Mouse (Mus musculus) cerebellum, postnatal 14 days (tissue): ENCODE measurements at regions not wholly inside any gene's neighbourhood (a gene's known extent, or its start where the extent isn't known, plus 50 kb on each side); places are given as distances from the start of the nearest gene placed in this dataset.
"Not testable (repeated sequence)": the region's sequence is repeated elsewhere in the genome, so short reads cannot be mapped to it uniquely, and the experiment has no call there.

ENCODE experiments used
- DNase-seq, 2 experiments: peaks; one replicate each; pipeline ENCODE4 v3.0.0; 2021; ENCODE audit warnings: mixed read lengths in 2 of 2

- no peak for DNase-seq
These were observed 50.7 kb upstream of the Wdr26 start for GRCm38 (mm10) chr1:181262496-181262895.

DNA sequence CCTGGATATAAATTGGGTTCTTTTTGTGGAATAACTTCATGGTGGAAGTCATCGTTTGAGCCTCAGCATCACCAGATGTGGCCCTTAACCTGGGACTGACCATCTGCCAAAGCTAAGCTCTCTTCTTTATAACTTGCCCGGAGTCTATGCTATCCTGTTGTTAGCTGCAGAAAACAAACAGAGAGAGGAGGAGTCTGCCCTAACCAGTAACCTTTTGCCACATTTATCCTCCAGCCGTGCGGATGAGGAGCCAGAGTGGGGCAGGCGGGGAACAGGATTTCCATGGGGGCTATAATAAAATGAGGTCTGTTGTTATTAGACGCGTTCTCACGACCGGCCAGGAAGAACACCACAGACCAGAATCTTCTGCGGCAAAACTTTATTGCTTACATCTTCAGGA lies 51.4 kb upstream of the Wdr26 start:
- DNase-seq: no peak

- not testable (repeated sequence) for DNase-seq
These were observed 58.7 kb upstream of the Wdr26 start for GRCm38 (mm10) chr1:181270469-181270868.

DNA sequence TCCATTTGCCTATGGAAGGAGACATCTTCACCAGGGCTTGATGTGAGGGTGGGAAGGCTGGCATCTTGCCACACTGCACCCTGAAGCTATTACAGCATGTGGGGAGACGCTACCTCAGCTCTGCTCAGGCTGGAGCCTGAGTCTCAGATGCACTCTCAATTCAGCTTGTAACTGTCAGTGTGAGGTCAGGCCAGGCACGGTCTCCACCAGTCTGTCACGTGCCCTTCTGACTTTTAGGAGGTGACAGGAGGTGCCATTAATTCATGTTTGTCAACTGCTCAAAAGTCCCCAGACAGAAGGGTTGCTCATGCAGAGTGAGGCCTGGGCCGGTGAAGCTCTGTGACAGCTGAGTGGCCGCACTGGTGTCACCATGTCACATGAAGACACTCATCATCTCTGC lies 59.4 kb upstream of the Wdr26 start:
- no peak for DNase-seq

GRCm38 (mm10) chr1:181271821-181272220 lies 60.0 kb upstream of the Wdr26 start:
- no peak for DNase-seq

GRCm38 (mm10) chr1:181272622-181273296 lies 61.0 kb upstream of the Wdr26 start:
- peak; percentile 92 to 94 for DNase-seq

DNA sequence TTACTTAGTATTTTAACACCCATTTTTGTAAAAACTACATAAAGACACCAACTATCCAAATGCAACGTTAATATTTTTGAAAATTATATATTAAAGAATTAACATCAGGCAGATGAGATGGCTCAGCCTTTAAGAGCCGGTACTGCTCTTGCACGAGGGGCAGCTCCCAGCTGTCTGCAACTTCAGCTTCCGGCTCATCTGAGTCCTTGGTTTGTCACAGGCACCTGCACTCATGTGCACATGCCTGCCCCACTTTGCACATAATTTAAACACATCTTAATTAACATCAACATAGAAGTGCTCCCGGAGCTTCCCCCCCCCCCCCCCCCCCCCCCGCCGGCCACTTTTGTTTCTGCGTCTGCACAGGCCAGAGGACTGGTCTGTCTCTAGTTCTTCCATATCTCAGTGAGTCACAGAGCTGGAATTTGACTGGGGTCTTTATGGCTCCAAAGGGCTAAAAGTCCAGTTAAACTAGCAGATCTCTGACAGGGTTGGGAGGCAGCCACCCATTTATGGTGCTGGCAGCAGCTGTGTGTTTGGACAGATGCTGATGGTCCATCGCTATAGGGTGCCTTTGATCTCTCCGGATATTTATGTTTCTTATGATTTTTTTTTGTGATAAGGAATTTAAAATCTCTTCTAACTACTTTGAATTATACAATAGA lies 61.9 kb upstream of the Wdr26 start:
- DNase-seq: no peak

- no peak for DNase-seq
These were observed 69.0 kb upstream of the Wdr26 start for GRCm38 (mm10) chr1:181280826-181281225.

DNA sequence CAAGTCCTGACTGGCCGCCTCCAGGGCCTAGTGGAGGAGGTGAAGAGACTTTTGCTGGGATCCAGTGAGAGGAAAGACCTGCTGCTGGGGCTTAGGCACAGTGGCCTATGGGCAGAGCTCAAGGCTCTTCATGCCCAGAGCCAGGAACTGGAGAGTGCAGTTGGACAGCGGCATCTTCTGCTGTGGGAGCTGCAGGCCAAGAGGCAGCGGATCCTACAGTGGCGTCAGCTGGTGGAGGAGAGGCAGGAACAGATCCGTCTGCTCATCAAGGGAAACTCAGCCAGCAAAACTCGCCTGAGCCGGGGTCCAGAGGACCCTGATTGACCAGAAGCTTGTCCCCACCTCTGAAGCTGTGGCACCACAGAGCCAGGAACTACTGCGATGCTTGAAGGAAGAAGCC lies 69.4 kb upstream of the Cnih3 start:
- peak in 1 of 2 experiments; percentile 31 for DNase-seq

- not testable (repeated sequence) for DNase-seq
These were observed 68.9 kb upstream of the Cnih3 start for GRCm38 (mm10) chr1:181283539-181283938.

DNA sequence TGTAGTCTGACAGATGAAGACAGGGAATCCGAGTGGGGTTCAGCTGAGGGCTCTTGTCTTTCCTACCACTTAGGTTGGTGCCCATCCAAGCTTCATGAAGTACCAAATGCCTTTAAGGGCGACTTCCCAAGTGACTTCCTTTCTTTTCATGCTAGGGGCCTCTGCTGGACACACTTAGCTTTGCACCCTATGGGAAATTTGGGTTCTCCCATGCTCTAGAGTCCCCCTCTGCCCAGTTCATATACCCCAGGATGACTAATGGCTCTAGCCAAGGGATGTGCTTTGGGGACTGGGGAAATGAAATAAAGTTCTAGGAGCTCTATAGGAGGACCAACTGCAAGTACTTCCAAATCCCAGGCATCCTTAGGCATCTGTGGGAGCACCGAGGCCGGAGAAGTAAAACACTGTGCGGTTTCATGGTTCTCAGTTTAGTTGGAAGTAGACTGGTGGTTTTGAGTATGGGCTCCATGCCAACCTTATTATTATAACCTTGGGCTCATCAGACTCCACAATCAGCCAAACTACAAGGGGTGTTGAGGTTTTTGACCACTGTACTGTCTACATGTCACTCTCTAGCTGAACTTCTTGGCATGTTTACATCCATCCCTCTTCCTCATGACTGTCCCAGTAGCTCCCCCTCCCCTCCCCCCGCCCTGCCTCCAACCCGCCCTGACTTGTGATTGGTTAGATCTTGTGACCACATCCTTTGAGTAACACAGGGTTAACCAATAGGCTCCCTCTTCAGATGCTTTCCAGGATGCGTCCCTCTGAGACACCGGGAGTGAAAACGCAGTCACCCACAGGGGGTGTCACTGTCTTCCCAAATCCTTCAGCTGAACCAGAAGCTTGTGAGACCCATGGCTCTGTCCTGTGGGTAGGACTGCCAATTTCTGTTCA lies 67.9 kb upstream of the Cnih3 start:
- DNase-seq: no peak

DNA sequence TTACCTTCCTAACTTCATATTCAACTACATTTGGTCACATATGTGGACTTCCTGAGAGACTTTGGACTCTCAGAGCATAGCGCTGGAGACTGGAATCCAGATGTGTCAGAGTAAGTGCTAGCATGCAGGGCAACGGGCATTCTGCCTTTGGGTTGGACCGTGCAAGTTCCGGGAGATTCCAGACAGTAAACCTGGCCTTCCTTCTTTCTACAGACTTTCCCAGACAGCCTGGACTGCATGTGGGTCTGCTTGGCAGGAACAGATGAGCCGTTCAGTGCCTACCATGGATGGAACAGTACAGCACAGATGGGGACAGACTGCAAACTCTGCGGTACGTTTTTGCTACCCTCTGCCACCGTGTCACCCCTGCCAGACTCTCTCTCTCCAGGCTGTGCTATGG lies 66.8 kb upstream of the Cnih3 start:
- DNase-seq: peak; percentile 51 to 74

GRCm38 (mm10) chr1:181286146-181286545 lies 66.3 kb upstream of the Cnih3 start:
- DNase-seq: peak in 1 of 2 experiments; percentile 34

DNA sequence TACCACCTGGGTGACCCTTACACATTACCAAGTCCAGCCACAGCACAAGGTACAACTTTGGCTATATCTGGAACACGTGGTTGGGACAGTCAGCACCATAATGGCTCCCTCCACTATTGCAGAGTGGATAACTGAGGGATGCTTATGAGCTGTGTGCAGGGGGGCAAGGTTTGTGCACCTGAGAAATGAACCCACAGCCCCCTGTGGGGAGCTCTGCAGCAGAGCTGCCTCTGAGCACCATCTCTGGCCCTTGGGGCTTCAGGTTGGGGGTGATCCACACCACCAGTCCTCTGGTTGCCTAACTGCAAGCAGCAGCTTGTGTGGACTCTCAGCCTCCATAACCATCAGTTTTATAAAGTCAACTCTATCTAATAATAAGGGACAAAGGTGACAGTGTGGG lies 65.3 kb upstream of the Cnih3 start:
- no peak for DNase-seq

DNA sequence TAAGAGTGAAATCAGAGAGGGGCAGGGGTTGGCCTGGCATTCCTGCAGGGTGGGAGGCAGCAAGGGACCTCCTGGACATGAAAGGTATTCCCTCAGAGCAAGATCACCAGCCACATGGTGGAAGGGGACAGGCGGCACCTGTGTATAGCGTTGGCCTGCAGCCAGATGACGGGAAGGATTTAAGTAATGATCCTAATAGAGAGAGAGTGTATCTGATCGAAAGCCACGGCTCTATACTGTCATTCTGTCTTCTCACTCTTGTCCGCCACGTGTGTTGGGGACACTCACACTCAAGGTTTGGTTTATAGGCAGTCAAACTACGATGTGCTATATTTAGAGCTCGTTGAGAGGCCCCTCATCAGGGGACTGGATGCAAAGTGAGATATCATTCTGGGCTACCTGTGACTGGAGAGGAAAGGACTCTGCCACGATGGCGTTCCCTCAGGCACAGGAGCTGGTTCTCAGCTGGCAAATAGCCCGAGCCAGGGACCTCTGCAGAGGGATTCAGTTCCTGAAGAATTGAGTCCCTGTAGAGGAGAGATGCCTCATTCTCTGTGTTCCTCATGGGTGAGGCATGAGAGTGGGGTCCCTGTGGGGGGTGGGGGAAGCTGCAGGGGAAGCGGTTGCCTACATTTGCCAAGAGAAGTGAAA lies 62.9 kb upstream of the Cnih3 start:
- peak in 1 of 2 experiments; percentile 40 for DNase-seq

DNA sequence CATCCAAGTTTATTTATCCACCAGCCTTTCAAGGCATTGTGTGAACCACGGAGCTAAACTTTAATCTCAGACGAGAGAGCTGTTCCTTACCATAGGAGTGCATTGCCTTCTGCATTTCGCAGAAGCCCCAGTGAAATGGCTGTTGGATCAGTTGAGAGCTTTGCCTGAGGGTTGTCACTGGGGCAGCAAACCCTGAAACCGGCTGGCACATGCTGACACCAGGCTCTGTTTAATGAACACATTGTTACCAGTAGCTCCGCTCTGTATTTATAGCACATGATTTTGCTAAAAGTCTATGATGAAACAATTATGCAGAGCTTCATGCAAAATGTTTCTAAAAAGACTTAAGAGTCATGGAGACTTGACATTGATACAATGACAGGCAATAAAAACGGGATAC lies 61.2 kb upstream of the Cnih3 start:
- no peak for DNase-seq

DNA sequence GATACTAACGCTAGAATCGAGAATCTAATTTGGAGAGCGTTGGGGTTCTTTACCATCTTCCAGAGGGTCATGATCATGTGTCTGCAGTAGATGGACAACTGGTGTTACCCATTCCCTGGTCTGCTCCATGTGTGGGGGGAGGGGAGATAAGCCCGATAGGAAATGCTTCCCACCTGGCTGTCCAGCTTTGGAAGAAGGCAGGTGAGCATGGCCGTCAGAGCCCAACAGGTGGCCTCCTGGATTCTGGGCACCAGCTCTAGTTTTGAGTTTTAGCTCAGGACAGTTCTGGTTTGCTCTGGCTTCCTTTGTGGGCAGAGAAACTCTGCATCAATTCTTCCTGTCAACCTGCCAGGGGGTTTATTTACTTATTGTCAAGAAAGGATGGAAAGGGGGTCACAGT lies 60.5 kb upstream of the Cnih3 start:
- no peak for DNase-seq

DNA sequence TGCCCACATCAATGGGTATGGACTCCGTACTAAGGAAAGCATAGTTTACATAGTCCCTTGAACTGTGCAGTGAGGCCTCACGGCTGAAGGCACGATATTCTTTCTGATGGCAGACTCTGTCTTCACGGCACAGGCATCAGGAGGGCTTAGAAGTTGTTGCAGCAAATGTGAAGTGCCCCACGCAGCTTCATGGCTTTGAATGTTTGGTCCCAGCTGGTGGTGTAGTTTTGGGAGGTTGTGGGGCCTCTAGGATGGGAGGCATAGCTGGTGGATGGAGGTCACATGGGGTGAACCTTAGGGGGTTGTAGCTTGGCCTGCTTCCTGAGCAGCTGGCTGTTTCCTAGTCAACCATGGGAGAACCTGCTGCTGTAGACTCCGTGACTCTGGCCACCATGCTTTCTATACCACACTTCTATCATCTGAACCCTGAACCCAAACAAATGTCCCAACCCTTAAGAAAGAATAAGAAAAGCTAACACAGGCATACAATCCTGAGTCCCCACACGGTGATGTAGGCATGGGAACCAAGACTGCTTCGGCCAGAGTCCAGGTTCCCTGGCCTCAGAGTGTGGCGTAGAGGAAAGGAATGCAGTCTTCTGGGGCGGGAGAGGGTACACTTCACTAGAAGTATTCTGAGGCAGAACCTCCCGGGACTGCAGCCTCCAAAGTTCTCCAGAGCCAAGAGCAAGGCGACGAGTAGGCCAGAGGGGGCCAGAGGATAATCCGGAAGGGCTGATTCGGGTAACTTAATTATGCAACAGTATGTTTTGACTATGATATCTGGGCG lies 59.2 kb upstream of the Cnih3 start:
- no peak for DNase-seq

- DNase-seq: no peak
These were observed 56.8 kb upstream of the Cnih3 start for GRCm38 (mm10) chr1:181295651-181296050.

DNA sequence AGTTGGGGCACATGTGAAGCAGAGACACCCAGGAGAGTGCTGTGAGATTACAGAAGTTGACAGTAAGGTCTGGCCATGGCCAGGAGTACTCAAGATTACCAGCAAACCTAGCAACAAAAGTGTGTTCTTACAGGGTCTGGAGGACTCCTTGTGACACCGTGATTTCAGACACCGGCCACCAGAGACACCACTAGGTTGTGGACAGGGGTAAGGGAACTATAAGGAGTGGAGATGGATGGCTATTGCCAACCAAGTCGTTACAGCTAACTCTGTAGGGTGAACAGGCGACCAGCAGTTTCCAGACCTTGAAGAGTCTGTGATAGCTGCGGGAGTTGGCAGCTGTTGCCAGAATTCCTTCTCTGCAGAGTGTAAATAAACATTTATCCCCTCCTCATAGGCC lies 54.4 kb upstream of the Cnih3 start:
- DNase-seq: no peak

- no peak for DNase-seq
These were observed 53.3 kb upstream of the Cnih3 start for GRCm38 (mm10) chr1:181299075-181299665.

- DNase-seq: no peak
These were observed 52.6 kb upstream of the Cnih3 start for GRCm38 (mm10) chr1:181299826-181300225.
